Mouse (Mus musculus) testis, adult 10 weeks (tissue): ENCODE data around the gene A830005F24Rik. TPM values are rescaled to one million over a fixed set of nuclear protein-coding genes. Genes with fewer than 3 reads are reported as not detected.

ENCODE experiments used
- polyA plus RNA-seq: library from polyadenylated mRNA; stranded (reverse); fragments of 350-450 nt; fragmentation: Illumina TruSeq; extraction: RNeasy Lipid Tissue Mini Kit (QIAGEN cat#74804); gene quantifications from one replicate; pipeline ENCODE4 v1.2.3, GENCODE M21; 2014; ENCODE audit warnings: low read depth, low replicate concordance

A830005F24Rik gene
- polyA plus RNA-seq, result 0.60 TPM

DNA sequence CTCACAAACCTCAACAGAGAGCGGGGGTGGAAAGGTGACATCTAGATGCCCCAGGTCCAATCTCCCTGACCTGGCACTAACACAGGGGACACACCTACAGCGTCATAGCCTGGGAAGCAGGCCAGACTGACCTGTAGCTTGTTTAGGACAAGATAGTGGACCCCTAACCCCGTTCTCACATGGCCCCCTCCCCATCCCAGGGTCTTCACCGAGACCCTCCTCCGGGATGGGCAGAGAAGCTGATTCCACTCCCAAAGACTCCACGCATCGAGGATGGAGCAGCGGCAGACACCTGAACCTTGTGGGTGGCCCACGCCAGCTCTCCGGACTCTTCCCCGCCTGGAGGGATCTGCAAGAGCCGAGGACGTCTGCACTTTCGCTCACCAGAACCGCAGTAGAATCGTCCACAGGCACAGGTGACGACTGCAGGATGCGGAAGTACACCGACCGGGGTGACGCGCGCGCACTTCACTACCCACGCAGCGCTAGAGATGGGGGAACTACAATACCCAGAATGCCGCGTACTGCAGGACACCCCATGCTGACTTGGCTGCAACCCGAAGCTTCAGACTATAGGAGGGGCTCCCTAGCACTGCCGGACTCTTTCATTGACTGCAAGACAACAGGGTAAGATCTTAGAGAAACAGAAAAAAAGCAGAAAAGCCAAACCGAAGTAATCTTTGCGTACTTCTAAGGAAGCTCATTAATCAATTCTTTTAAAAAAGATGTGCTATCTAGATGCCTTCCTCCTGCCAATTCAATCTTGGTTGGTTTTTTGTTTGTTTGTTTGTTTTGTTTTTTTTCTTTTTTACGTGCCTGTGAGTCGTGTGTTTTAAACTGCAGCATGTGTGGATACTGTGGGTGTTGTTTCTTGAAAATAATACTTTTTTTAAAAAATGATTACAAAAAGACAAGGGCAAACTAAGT is at the start of gene A830005F24Rik, which contains the start of gene Zfp169:
A830005F24Rik (plus strand) TSS at position 568 of the 927 bp plus-strand sequence.
Zfp169 (minus strand) TSS at position 449 of the 927 bp plus-strand sequence.

Other genes with a start within 250 kb of the A830005F24Rik start
- 11.1 TPM for gene Zfp169, start 119 bp upstream of the A830005F24Rik start, polyA plus RNA-seq
- gene Ptpdc1, start 112.1 kb downstream of the A830005F24Rik start, polyA plus RNA-seq, result 115 TPM
- not detected for gene Barx1, start 149.4 kb downstream of the A830005F24Rik start, polyA plus RNA-seq